Mouse (Mus musculus) adrenal gland, adult 8-10 months (tissue): ENCODE data around the gene Acoxl. TPM values are rescaled to one million over a fixed set of nuclear protein-coding genes. Genes with fewer than 3 reads are reported as not detected.

Experiments
- DNase-seq: peaks from one replicate; pipeline ENCODE4 v3.0.0; 2022
- total RNA-seq, 4 experiments: library from RNA; stranded (reverse); gene quantifications; 2 replicates each; pipeline ENCODE4 v1.2.4; 2022

The Acoxl gene
- total RNA-seq, 4 experiments from 2014 or later: 0.38 to 1.9 (median 0.97) TPM

DNA sequence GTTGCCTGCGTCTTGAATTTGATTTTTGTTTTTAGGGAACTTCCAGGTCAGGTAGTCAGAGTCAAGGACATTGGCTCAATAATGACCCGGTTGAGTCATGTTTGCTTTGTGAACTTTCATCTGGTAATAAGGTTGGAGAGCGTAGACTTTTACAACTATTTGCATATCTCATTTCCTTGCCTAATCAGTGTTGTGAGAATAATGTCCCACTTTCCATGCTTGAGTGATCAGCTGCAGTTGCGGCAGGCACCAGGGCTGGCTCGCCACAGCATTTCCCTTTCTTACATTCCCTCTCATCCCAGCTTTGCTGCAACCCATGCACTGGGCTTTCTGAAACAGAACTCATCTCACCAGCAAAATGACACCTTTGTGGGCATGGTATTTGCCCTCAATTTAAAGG is 59.0 kb downstream of the Acoxl start:
- DNase-seq: no peak

DNA sequence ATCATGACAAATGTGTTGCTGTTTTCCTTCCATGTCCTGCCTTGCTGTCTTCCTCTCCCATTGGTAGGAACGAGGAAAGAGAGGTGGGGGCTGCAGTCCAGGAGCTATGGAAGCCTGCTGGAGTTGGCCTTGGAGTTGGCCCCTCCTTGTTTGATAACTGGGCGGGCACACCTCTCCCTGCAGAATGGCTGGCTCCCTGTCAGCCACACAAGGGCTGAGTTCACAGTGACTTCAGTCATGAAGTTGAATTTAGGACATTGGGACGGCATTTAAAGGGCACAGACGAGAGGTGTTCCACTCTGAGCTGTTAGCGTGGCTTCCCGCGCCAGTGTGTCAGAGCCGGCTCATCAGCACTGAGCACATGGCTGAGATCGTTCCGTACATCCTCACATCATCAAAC is 66.2 kb downstream of the Acoxl start:
- DNase-seq: no peak

DNA sequence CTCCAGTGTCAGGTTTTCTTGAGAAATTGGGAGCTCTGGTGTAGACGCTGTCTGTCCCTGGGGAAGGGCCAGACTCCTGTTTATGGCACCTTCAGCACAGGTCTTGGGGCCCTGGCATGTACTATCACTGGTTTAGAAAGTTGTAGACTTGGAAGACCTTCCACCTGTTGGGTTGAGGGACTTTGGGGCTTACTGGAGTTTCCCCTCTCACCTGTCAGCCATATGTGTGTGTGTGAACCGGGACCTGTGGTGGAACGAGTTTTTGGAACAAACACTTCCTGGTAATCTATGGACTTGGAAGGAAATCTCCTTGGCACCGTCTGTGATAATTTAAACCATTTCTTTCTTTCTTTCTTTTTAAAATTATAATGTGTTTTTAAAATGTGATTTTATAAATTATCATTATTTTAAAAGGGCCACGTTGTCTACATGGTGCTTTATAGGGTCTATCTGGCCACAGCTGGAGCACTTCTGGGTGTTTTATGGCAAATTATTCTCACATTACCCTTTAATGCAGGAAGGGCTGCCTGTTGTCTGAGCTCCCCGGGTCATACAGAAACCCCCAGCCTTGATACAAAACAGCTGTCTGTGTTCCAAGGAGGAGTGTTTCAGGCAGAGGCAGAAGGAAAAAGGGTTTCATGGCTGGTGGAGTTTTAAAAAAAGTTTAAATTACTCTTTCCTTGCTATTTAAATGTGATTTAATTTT is 68.5 kb downstream of the Acoxl start:
- no peak for DNase-seq

DNA sequence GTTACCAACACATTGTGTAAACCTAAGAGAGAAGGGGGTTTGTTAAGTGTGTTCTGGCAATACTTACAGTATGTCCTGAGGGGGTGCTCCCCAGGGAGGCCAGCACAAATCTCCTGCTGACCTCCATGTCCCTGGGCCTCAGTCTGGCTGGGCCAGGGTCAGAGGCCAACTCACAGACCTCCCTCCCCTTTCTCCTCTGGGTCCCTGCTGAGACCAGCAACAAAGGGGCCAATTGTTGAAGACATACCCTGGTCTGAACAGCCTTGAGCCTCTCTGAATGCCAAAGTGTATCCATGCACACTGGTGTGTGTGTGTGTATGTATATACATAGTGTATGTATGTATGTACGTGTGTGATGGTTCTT is 69.0 kb downstream of the Acoxl start:
- DNase-seq: no peak

DNA sequence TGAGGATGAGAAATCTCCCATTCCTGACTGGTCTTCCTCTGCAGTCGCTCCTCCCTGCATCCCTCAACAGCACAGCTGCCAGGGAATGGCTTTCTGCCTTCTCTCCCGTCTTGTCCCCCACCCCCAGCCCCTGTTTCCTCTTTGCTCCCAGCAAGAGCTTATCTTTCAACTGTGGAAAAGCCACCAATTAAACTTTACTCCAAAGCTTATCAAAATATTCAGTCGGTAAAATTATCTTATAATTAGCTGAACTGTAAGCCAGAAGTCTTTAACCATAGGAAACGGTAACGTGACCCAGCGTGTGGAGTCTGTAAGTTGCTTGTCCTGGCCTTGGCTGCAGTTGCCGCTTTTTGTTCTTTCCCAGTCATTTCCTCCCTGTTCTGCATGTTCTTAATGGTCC is 70.2 kb downstream of the Acoxl start:
- no peak for DNase-seq

DNA sequence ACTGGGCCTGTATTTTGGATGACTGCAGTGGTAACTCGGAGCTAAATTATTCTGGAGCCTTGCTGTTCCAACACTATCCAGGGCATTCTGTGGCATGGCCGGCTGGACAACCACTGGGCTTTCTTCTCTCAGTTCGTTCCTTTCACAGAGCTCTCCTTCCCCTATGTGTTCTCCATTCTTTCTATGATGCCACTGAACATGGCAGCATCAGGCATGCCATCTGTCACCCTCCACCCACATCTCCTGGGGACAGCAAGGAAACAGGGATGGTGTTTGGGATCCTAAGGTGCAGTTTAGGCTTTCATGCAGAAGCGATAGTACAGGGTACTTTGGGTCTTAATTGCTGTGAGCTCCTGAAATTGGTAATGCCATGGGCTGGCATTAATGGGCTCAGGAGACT is 71.1 kb downstream of the Acoxl start:
- DNase-seq: no peak

DNA sequence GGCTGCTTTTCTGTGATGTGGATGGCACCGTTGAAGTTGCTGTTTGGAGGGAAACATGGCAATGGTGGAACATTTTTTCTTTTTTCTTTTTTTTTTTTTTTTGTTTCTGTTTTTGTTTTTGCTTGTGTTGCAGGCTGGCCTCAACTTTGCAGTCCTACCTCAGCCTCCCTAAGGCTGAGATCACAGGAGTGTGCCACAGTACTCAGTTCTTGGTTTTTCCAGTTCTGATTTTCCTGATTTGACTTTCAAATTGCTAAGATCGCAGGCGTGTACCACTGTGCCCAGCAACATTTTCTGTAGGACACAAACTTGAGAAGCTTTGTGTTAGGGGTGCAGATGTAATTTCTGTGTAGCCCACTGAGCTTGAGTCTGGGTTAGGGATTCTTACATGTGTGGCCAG is 72.9 kb downstream of the Acoxl start:
- no peak for DNase-seq

DNA sequence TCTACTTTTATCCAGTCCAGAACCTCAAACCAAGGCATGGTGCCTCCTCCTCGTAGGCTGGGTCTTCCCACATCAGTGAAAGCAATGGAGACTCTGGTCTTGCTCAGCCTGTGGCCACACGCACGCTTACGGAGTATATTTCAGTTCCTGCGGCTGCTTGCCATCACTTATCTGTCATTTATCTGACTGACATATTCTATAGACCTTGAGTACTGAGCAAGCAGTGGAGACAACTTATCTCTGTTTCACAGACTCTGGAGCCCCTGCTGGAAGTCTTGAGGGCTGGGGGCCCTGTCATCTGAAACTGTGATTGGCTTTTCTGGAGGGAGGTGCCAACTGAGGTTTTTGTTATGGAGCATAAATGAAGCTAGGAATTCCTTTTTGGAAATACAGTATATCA is 75.4 kb downstream of the Acoxl start:
- no peak for DNase-seq

DNA sequence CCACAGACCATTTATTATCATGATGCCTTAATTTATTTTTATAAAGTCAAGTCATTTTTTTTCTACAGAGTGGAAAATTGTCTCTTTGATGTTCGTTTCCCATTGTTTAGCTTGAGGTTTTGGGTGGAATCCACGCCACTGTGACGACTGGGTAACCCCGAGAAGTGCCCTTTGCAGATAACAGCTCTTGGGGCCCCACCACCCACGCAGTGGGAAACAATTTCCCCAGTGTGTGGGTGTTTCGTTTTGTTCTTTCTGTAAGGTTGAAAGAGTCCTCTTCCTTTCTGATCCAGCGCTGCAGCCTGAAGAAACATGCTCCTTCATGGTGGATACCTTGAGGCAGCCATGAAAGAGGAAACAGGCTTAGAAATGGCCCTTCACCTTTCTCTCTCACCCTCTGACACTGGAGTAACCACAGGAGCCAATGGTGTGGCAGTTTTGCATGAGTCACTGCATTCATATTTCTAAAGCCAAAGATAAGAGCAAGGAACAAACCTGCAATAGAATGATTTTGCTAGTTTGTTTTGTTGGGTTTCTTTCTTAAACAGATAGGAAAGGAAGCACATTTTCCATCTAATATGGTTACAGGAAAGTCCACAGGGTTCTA is 78.2 kb downstream of the Acoxl start:
- DNase-seq: no peak

DNA sequence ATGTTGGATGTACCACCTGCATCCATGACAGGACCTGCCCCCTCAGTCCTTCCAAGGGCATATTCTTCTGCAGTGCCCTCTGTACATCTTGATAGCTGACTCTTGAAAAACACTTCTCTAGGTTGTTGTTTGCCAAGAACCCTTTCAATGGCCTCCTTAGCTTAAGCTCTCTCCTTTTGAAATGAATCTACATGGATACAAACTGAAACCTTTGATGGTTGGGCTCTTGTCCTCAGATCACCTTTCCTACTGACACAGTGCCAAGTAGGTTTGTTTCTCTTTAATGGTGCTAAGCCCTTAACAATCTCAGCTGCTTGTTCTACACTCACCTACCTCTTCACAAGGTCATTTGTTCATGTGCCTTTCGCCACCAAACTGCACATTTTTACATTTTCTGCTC is 81.1 kb downstream of the Acoxl start:
- no peak for DNase-seq

DNA sequence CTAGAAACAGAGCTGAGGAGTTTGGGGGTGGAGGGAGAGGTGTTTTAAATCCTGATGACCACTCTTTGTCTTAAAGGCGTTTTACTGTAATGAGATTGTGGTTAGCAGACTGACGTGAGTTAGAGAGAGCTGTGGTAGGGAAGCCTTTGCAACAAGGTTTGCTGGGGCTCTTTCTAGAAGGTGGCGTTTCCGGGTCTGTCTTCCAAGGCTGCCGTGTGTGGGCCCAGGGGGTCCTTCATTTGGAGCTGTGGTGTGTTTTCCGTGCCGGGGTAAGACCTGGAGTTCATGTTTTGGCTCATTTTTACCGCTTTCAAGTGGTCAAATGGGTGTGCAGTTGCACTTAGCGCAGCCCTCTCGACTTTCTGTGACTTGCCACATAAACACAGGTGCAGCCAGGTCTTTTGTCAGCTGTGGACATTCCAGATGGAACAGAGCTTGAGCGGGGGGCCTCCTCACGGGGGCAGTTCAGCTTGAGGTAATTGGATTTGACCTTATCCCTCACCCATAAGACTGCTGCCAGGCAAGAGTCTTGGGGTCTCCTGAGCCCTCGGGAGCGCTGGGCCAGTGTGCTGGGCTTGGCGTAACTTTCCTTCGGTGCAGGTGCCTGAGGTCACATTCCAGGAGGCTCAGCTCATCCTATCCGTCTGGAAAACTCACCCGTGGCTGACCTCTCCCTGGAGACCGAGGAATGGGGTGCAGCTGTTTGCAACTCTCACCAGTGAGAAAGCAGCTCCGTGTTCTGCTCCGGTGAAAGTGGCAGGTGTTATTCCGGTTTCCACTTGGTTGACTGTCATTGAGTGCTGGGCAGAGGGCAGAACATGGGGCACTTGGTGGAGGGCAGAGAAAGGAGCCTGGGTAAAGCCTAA is 83.6 kb downstream of the Acoxl start:
- no peak for DNase-seq

DNA sequence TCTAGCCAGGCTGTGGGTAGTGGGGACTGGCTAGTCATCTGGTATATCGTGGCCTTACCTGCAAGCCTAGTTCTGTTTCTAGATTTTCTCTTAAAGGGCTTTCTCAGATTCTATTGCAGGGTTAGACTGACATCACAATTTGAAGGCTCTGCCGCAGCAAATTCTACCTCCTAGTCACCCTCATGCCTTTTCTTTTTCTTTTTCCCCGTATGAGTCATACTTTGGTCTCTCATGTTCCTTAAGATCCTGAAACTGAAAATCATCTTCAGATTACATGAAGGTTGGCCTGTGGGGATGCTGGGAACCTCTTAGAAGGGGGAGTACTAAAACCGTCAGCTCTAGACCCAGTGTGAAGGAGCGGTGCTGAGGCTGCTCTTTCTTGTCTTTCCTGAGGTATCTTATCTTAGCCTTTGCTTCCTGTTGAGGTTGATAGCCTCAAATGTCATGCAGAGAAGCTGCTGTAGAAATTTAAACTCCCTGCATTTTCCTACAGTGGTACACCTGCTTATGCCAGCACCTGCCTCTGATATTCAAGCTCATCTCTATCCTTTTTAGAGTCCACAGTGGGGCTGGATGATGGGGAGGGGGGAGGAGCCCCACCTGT is 84.5 kb downstream of the Acoxl start:
- no peak for DNase-seq

DNA sequence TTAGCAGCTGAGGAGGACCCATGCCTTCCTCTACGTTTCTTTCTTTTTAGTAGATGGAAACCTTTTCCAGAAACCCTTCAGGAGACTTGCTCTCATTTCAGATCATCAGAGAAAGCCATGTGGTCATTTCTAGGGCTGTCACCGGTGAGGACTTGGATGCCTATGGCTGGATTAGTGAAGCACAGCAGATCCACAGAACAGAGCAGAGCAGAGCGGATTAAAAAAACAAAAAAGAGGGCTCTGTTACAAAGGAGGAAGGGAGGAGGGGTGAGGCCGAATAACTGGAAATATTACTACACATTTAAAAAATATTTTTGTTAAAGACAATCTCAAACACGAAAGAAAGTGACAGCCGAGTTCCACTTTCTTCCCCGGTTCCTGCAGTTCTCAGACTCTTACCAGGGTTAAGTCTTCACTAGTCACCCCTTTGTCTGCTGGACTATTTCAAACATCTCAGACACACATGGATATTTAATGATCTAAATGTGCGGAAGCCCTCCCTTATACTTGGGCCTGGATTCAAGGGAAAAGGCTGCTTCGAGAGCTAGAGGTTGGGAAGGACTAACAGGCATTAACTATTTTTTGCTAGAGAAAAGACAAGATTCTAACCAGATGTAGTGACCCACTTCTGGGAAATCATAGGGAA is 88.1 kb downstream of the Acoxl start:
- no peak for DNase-seq

DNA sequence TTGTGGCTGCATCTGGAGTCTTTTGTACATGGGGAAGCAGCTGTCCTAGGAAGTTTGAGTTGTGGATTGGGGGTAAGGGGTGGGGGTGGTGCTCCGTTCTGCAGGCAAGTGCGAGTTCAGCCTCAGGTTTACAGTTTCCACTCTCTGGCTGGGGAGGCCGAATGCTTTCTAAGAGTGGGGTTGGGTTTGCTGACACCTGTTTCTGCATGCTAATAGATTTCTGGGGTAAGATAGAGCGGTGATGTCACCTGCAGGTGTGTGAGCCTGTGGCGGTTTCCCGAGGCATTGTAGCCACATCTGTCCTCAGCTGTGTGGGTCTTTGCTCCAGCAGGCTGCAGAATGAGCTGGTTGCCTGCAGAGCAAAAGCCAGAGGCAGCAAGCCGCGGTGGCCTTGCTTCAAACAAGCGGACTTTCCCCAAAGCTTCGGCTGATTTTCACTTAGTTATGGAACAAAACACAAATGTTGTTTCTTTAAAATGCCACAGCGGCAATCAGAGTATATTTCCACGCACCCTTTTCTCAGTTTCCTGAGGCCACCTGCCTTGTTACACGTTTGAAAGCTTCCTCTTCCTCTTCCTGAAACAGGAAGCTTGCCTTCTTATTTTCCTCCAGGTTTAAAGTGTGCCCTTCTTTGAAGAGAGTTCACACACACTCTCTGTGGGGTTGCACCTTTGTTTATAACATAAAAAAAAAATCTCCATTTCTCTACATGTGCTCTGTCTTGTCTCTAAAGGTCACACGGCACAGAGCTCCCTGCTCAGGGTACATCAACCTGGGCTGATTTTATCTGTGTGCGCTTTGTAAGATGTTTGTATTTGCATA is 89.0 kb downstream of the Acoxl start:
- no peak for DNase-seq

DNA sequence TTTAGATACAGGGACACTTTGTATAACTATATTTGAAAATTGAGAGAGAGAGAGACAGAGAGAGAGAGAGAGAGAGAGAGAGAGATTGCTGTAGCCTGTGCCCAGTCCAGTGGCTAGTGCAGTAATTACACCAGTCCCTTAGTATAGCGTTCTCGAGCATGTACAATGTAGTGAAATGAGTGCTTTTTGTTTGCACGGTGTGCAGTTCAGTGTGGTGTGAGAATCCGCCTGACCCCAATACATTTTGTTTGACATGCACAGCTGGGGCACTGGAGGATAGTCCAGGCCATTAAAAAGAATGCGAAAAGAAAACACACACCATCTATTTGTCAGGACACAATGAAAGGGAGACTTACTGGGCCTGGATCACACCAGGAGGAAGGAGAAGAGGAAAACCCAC is 89.6 kb downstream of the Acoxl start:
- DNase-seq: no peak

DNA sequence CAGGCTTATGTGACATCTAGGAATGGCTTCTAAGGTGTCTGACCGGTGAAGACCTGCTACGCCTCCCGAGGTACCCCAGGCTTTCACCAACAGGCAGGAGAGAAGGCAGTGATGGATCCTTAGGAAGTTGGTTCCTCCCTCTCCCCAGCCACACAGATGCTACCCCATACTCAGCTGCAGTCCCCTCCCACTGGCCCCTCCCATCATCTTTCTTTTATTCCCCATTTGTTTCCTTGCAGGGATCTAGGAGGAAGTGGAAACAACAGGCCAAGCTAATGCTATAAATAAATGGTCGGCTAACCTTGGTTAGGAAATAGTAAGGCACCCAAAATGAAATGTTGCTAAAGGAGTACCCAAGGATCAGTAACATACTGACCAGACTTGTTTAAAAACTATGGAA is 90.2 kb downstream of the Acoxl start:
- DNase-seq: no peak

DNA sequence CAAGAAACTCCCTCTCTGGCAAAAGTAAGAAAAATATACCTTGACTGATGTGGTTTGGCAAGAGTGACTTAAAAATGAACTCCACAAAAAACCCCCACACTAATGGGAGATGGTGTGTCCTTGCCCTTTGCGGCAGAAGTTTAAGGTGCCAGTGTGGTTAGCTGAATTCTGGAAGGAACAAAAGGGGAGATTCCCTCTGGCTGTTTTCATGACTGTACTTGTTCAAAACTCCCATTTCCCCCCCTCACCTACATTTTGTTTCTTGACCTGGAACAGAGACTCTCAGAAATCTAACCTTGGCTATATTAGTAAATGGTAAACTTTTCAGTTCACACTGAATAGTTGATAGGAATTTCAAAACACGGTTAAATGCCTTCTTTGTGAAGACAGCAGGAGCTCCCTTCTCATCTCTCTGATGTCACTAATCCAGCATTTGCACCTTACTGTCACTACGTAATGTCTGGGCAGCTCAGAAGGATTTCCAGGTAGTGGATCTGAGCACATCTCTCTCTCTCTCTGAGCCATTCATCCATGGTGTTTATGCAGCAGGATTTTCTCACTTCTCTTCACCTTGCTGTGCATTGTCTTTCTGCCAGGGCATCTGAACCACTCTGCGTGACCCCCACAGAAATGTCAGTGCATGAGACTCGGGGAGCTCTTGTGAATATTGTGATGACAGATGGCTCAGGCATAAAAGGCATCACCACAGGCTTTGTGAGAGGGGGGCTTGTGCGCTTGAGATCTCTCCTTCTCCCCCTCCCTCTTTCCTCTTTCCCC is 91.5 kb downstream of the Acoxl start:
- DNase-seq: no peak

DNA sequence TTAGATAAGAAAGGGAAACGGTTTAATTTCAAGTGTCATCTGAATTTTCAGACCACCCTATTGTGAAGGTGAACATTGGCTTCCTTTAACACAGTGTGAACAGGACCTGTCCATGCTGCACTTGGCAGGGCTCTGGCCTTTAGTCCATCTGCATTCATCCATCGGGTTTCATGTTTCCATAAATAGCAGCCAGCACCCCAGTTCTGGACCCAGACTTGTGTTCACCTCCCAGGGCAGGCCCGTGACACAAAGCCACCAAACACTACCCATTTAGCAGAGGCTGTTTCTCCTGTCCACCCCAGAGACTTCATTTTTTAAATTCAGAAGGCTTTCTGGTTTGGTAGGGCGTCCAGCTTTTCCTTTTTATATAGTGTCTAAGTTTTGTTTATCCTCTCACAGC is 92.9 kb downstream of the Acoxl start:
- DNase-seq: no peak

DNA sequence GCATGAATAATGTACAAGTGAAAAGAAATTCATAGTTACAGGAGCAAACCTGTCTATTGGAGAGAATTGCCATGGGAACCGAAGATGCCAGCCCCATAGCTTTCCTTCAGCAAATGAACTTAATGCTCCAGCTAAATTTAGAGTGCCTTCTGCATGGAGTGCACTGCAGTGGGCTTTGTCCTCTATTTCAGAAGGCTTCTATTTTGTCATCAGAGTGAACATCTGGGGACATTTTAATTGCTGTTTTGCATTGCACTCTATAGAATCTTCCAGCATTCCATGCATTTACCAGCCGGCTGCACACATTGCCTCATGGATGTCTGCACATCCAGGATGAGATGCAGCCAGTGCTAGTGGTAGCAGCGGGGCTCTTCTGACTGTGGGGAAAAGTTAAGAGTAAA is 94.9 kb downstream of the Acoxl start:
- no peak for DNase-seq

DNA sequence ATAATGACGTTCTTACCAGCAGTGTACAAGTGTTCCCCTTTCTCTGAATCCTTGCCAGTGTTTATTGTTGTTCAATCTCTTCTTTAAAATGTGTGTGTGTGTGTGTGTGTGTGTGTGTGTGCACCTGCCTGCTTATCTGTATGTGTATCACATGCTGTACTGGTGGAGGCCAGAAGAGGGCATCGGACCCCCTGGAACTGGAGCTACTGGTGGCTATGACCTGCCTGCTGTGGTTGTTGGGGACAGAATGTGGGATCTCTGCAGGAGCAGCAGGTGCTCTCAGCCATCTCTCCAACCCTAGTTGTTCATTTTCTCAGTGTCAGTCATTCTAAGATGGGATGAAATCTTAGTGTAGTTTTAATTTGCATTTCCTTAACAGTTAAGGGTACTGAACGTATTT is 98.4 kb downstream of the Acoxl start:
- DNase-seq: no peak

DNA sequence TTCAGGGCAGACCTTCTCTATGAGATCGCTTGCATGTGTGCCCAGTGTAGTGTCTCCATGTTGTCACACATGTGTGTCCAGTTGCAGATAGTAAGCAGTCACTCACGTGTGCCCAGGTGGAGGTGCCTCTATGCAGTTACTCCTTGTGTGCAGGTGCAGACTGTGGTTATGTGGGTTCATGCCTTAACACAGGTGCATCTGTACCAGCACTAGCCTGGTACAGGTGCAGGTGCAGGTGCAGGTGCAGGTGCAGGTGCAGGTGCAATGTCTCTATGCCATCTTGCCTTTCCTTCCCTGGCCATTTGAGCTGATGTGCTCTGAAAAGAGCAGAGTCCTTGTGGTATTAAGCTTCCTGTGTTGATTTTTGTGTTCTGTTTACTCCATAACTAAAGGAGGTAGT is 100.5 kb downstream of the Acoxl start:
- no peak for DNase-seq
